Mouse (Mus musculus) NIH3T3 (cell line): Measurements from ENCODE around the gene Msi2.

Source experiments
- DNase-seq: peaks from one replicate; pipeline ENCODE4 v3.0.0-alpha.2; 2012; ENCODE audit warnings: low read depth

Msi2 gene

DNA sequence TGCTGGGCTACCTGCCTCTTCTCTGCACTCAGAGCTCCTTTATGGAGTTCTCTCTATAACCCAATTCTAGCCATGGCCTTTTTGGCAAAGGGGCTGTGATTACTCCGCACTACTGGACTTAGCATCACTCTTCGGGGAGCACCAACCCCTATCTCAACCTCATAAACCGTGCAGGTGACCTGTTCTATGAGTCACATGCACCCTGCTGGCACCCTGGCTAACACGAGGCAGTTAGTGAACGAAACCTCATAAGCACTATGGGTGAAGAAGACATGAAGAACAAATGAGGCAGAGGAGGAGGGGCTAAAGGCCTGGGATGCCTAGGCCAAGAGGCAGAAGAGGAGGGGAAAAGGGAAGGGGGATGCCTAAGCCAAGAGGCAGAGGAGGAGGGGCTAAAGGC, 82.0 kb downstream of the Msi2 start:
- DNase-seq: no peak

DNA sequence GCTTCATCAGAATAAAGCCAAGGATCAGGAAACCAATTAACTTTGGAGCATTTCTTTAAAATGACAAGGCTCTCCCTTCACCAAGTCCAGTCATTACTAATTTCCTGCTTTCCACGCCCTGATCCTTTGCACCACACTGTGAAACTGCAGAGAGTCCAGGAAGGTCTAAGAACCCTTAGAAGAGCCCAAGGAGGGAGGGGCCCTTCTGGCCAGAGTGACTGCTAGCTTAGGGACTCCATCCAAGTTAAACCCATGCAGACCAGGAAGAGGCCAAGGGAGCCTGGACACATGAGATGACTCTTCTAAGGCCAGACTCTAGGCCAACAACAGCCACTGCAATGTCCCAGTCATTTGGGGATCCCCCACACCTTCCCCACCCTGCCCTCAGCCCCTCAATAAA, 83.7 kb downstream of the Msi2 start:
- peak; percentile 16 for DNase-seq

GRCm38 (mm10) chr11:88631932-88632230, 86.4 kb downstream of the Msi2 start:
- no peak for DNase-seq

- DNase-seq: no peak
Observed at GRCm38 (mm10) chr11:88631084-88631931, 87.0 kb downstream of the Msi2 start.

GRCm38 (mm10) chr11:88629619-88630018, 88.7 kb downstream of the Msi2 start:
- DNase-seq: no peak

DNA sequence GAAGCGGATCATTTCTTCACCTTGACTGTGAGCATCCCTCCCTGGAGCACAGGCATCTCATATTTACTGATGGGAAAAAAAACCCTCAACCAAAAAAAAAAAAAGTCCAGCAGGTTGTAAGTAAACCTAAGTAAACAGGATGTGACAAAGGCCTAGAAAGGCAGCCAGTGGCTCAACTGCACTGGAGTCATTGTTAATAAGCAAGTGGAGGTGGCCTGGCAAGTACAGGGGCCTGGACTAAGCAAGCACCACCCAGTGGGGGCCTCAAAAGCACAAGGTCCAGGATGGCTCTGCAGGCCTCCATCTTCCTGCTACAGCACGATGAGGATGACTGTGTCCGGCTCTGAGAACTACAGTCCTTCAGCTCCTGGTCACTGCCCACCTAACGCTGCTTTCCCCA, 89.1 kb downstream of the Msi2 start:
- no peak for DNase-seq

- no peak for DNase-seq
Observed at GRCm38 (mm10) chr11:88628676-88629075, 89.6 kb downstream of the Msi2 start.

- DNase-seq: no peak
Observed at GRCm38 (mm10) chr11:88627327-88627726, 91.0 kb downstream of the Msi2 start.

- DNase-seq: no peak
Observed at GRCm38 (mm10) chr11:88626576-88626975, 91.7 kb downstream of the Msi2 start.

GRCm38 (mm10) chr11:88626061-88626460, 92.3 kb downstream of the Msi2 start:
- no peak for DNase-seq

- DNase-seq: no peak
Observed at GRCm38 (mm10) chr11:88625063-88625462, 93.2 kb downstream of the Msi2 start.

DNA sequence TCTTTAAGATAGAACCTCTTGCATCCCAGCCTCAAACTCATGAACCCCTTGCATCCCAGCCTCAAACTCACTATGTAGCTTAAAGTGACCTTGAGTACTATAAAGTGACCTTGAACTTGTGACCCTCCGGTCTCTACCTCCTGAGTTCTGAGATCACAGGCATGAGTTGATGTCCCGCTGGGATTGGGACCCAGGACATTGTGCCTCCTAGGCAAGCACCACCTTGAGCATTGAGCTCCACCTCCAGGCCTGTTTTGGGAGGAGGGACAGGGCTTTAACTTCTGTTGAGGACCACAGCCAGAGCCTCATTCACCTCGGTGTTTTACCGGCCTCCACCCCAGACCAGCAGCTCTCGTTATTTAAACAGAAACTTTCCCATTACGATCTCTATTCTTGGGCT, 93.7 kb downstream of the Msi2 start:
- no peak for DNase-seq

DNA sequence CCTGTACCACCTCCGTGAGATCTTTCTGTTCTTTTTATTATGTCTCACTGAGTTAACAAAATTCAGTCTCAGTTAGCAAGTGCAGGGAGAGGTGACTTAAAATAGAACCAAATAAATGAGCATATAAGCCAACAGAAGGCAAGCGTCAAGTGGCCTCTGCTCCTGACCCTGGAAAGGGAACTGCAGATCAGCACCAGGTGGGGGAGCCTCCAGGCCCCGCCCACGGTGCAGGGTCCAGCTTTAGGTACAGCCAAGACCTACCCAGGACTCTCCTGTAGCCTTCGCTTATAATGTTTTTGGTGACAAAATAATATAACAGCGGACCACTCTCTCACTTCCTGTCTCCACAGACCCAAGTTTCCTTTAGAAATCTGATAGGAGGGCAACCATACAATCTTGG, 94.6 kb downstream of the Msi2 start:
- DNase-seq: no peak

GRCm38 (mm10) chr11:88622496-88622895, 95.8 kb downstream of the Msi2 start:
- no peak for DNase-seq

GRCm38 (mm10) chr11:88621789-88622188, 96.5 kb downstream of the Msi2 start:
- no peak for DNase-seq

GRCm38 (mm10) chr11:88620158-88620973, 97.9 kb downstream of the Msi2 start:
- peak; percentile 20 for DNase-seq

DNA sequence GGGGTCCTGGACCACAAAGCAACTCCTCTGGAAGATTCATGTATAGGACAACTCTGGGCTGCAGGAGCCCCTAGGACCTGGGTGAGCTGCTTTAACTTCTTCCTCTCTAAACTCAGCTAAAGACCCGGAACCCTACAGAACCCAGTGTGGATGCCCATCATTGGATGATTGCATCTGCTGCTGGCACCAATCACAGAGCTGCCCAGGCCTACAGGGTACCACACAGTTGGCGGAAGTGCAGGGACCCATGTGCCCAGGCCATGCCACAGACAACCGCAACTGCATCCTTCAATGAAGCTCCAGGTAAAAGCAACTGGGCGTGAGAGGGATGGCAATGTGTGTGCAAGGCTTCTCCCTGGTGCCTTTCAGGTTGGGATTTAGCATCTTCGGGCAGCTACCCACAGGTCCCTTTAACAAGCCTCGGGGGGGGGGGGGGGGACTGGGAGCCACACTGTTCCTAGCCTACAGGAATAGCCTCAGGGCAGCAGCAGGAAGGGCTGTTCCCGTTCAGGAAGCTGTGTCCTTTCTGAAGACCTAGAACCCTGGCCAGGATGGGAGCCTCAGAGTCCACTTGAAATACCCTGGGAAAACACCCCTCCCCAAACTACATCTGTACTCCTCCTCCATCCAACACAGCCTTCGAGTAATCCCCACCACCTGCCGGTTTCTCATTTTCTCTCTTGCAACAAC, 98.7 kb downstream of the Msi2 start:
- no peak for DNase-seq

DNA sequence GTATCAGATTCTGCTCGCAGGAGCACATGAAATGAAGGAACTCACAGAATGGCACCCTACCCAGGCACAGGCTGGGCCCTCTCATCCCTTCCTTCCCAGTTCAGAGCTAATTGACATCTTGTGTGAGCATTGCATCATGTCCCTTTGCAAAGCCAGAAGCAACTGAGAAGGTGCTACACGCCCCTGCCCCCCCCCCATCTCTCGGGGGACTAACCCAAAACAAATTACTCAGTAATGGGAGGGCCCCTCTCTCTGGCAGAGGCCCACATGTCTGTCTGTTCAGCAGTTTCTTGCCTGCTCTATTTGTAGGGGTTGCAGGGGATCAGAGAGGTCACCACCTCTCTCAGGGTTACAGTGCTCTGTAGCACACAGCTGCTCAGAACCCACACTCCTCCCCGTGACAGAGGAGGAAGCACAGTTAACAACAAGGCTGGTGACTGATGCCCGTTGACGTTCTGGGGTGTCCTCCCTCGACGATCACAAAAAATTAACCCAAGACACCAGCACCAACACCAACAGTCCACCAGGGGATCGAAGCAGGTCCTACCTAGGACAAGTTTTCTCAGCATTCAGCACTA, 99.5 kb downstream of the Msi2 start:
- DNase-seq: peak; percentile 7

DNA sequence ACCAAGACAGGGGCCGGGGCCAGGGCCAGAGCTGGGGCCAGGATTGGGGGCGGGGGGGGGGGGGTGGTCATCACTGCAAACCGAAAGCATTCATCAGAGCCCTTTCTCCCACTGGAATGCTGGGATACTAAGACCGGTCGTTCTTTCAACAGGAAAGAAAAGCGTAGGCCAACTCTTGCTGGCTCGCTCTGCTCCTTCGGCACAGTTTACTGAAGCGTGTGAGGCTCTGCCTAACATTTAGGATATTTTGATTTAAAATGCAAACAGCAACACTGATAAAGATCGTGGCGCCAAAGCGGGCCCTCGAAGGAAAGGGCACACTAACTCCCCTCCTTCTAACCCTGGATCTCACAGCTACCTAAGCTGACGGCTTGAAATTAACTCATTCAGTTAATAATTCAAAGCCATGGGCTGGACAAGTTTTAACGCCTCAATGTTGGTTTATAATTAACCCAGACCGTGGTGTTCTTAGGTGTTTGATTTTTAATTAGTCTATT, 100.3 kb downstream of the Msi2 start:
- DNase-seq: no peak

DNA sequence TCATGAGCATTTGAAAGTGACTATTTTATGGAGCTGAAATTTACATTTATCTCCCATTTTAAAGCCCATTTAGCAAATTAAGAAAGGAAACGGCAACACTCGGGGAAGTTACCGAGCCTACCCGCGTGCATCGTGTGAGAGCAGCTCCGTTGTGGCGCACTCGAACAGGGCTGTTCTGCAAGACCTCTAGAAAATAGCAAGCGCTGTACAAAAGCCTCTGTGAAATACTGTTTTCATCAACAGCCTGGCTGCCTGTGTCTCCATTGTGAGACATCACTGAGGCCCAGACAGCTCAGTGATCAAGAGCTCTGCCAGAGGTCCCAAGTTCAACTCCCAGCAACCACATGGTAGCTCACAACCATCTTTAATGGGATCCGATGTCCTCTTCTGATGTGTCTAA, 100.9 kb downstream of the Msi2 start:
- DNase-seq: no peak

GRCm38 (mm10) chr11:88614527-88615305, 103.6 kb downstream of the Msi2 start:
- peak; percentile 45 for DNase-seq
